Mouse (Mus musculus): Measurements from ENCODE around the gene Dscaml1.
A peak's percentile ranks its signal among the peaks of the same experiment; 100 is the strongest.

The Dscaml1 gene

GRCm38 (mm10) chr9:45421209-45421608 lies 5.2 kb upstream of the Dscaml1 start:
- DNase-seq (ENCODE audit: low read depth, low spot score): peak; percentile 46
- no peaks in the 10 kb centered on the region for H3K36me3 ChIP-seq (ENCODE audit: control insufficient read depth, insufficient read depth, low read length, poor library complexity, severe bottlenecking)

GRCm38 (mm10) chr9:45422761-45423298 lies 3.6 kb upstream of the Dscaml1 start:
- DNase-seq (ENCODE audit: low read depth, low spot score): no peak
- no peaks in the 10 kb centered on the region for H3K27me3 ChIP-seq (ENCODE audit: control insufficient read depth, insufficient read depth, low read length, poor library complexity, severe bottlenecking)
- no peaks in the 10 kb centered on the region for H3K36me3 ChIP-seq (ENCODE audit: control insufficient read depth, insufficient read depth, low read length, poor library complexity, severe bottlenecking)

More at GRCm38 (mm10) chr9:45421209-45421608, 5.2 kb upstream of the Dscaml1 start:
- no peaks in the 10 kb centered on the region for H3K27me3 ChIP-seq (ENCODE audit: control insufficient read depth, insufficient read depth, low read length, poor library complexity, severe bottlenecking)

- H3K36me3 ChIP-seq (ENCODE audit: control insufficient read depth, insufficient read depth, low read length, poor library complexity, severe bottlenecking): no peaks in the 10 kb centered on the region
- no peaks in the 10 kb centered on the region for H3K27me3 ChIP-seq (ENCODE audit: control insufficient read depth, insufficient read depth, low read length, poor library complexity, severe bottlenecking)
- DNase-seq (ENCODE audit: low read depth, low spot score): no peak
Measured at GRCm38 (mm10) chr9:45429392-45429791, 3.0 kb downstream of the Dscaml1 start.

GRCm38 (mm10) chr9:45429951-45430697 lies 3.7 kb downstream of the Dscaml1 start:
- H3K27me3 ChIP-seq (ENCODE audit: control insufficient read depth, insufficient read depth, low read length, poor library complexity, severe bottlenecking): no peaks in the 10 kb centered on the region
- H3K36me3 ChIP-seq (ENCODE audit: control insufficient read depth, insufficient read depth, low read length, poor library complexity, severe bottlenecking): no peaks in the 10 kb centered on the region
- DNase-seq (ENCODE audit: low read depth, low spot score): no peak

- no peak for DNase-seq (ENCODE audit: low read depth, low spot score)
- no peaks in the 10 kb centered on the region for H3K27me3 ChIP-seq (ENCODE audit: control insufficient read depth, insufficient read depth, low read length, poor library complexity, severe bottlenecking)
- no peaks in the 10 kb centered on the region for H3K36me3 ChIP-seq (ENCODE audit: control insufficient read depth, insufficient read depth, low read length, poor library complexity, severe bottlenecking)
Measured at GRCm38 (mm10) chr9:45430698-45430959, 4.2 kb downstream of the Dscaml1 start.

GRCm38 (mm10) chr9:45431150-45431549 lies 4.7 kb downstream of the Dscaml1 start:
- DNase-seq (ENCODE audit: low read depth, low spot score): no peak
- Histone ChIP-seq H3K36me3 (ENCODE audit: control insufficient read depth, insufficient read depth, low read length, poor library complexity, severe bottlenecking) (no peaks in the 10 kb centered on the region), H3K27me3 (ENCODE audit: control insufficient read depth, insufficient read depth, low read length, poor library complexity, severe bottlenecking) (no peaks in the 10 kb centered on the region)

GRCm38 (mm10) chr9:45432639-45433038 lies 6.2 kb downstream of the Dscaml1 start:
- no peak for DNase-seq (ENCODE audit: low read depth, low spot score)
- Histone ChIP-seq H3K36me3 (ENCODE audit: control insufficient read depth, insufficient read depth, low read length, poor library complexity, severe bottlenecking) (no peaks in the 10 kb centered on the region), H3K27me3 (ENCODE audit: control insufficient read depth, insufficient read depth, low read length, poor library complexity, severe bottlenecking) (no peaks in the 10 kb centered on the region)

- Histone ChIP-seq H3K27me3 (ENCODE audit: control insufficient read depth, insufficient read depth, low read length, poor library complexity, severe bottlenecking) (no peaks in the 10 kb centered on the region), H3K36me3 (ENCODE audit: control insufficient read depth, insufficient read depth, low read length, poor library complexity, severe bottlenecking) (no peaks in the 10 kb centered on the region)
- no peak for DNase-seq (ENCODE audit: low read depth, low spot score)
Measured at GRCm38 (mm10) chr9:45433119-45433518, 6.7 kb downstream of the Dscaml1 start.

- no peak for DNase-seq (ENCODE audit: low read depth, low spot score)
- H3K36me3 ChIP-seq (ENCODE audit: control insufficient read depth, insufficient read depth, low read length, poor library complexity, severe bottlenecking): no peaks in the 10 kb centered on the region
- H3K27me3 ChIP-seq (ENCODE audit: control insufficient read depth, insufficient read depth, low read length, poor library complexity, severe bottlenecking): no peaks in the 10 kb centered on the region
Measured at GRCm38 (mm10) chr9:45434171-45434570, 7.7 kb downstream of the Dscaml1 start.

- DNase-seq (ENCODE audit: low read depth, low spot score): no peak
- no peaks in the 10 kb centered on the region for H3K27me3 ChIP-seq (ENCODE audit: control insufficient read depth, insufficient read depth, low read length, poor library complexity, severe bottlenecking)
- no peaks in the 10 kb centered on the region for H3K36me3 ChIP-seq (ENCODE audit: control insufficient read depth, insufficient read depth, low read length, poor library complexity, severe bottlenecking)
Measured at GRCm38 (mm10) chr9:45439025-45439424, 12.6 kb downstream of the Dscaml1 start.

- no peaks in the 10 kb centered on the region for H3K27me3 ChIP-seq (ENCODE audit: control insufficient read depth, insufficient read depth, low read length, poor library complexity, severe bottlenecking)
- no peak for DNase-seq (ENCODE audit: low read depth, low spot score)
Measured at GRCm38 (mm10) chr9:45440083-45440784, 13.8 kb downstream of the Dscaml1 start.

GRCm38 (mm10) chr9:45444251-45444798 lies 17.9 kb downstream of the Dscaml1 start:
- Histone ChIP-seq H3K27me3 (ENCODE audit: control insufficient read depth, insufficient read depth, low read length, poor library complexity, severe bottlenecking) (no peaks in the 10 kb centered on the region), H3K36me3 (ENCODE audit: control insufficient read depth, insufficient read depth, low read length, poor library complexity, severe bottlenecking) (no peaks in the 10 kb centered on the region)
- no peak for DNase-seq (ENCODE audit: low read depth, low spot score)

More at GRCm38 (mm10) chr9:45440083-45440784, 13.8 kb downstream of the Dscaml1 start:
- no peaks in the 10 kb centered on the region for H3K36me3 ChIP-seq (ENCODE audit: control insufficient read depth, insufficient read depth, low read length, poor library complexity, severe bottlenecking)

- Histone ChIP-seq H3K27me3 (ENCODE audit: control insufficient read depth, insufficient read depth, low read length, poor library complexity, severe bottlenecking) (no peaks in the 10 kb centered on the region), H3K36me3 (ENCODE audit: control insufficient read depth, insufficient read depth, low read length, poor library complexity, severe bottlenecking) (no peaks in the 10 kb centered on the region)
- no peak for DNase-seq (ENCODE audit: low read depth, low spot score)
Measured at GRCm38 (mm10) chr9:45449658-45450057, 23.2 kb downstream of the Dscaml1 start.

GRCm38 (mm10) chr9:45451346-45451745 lies 24.9 kb downstream of the Dscaml1 start:
- H3K36me3 ChIP-seq (ENCODE audit: control insufficient read depth, insufficient read depth, low read length, poor library complexity, severe bottlenecking): no peaks in the 10 kb centered on the region
- no peak for DNase-seq (ENCODE audit: low read depth, low spot score)
- H3K27me3 ChIP-seq (ENCODE audit: control insufficient read depth, insufficient read depth, low read length, poor library complexity, severe bottlenecking): no peaks in the 10 kb centered on the region

- Histone ChIP-seq H3K27me3 (ENCODE audit: control insufficient read depth, insufficient read depth, low read length, poor library complexity, severe bottlenecking) (no peaks in the 10 kb centered on the region), H3K36me3 (ENCODE audit: control insufficient read depth, insufficient read depth, low read length, poor library complexity, severe bottlenecking) (no peaks in the 10 kb centered on the region)
- no peak for DNase-seq (ENCODE audit: low read depth, low spot score)
Measured at GRCm38 (mm10) chr9:45454032-45454431, 27.6 kb downstream of the Dscaml1 start.
